Mouse (Mus musculus) ES-E14 (cell line): ENCODE data around the gene Pou2f1.

Experiments
- CHD2 ChIP-seq: IDR thresholded peaks from 2 replicates; pipeline ENCODE4 v1.6.1; 2014; ENCODE audit warnings: mild to moderate bottlenecking, low read depth, low read length, inconsistent platforms
- HCFC1 ChIP-seq: IDR thresholded peaks from 2 replicates; pipeline ENCODE4 v1.6.1; 2012; ENCODE audit warnings: low read length, inconsistent platforms, borderline replicate concordance; ENCODE audit not compliant: insufficient read depth
- MAFK ChIP-seq: IDR thresholded peaks from 2 replicates; pipeline ENCODE4 v1.6.1; 2014; ENCODE audit warnings: mild to moderate bottlenecking, low read depth, low read length, inconsistent platforms; ENCODE audit not compliant: insufficient read depth
- ZC3H11A ChIP-seq: IDR thresholded peaks from 2 replicates; pipeline ENCODE4 v1.6.1; 2012; ENCODE audit warnings: low read depth, mild to moderate bottlenecking, inconsistent platforms, low read length, borderline replicate concordance
- ZNF384 ChIP-seq: IDR thresholded peaks from 2 replicates; pipeline ENCODE4 v1.6.1; 2012; ENCODE audit warnings: low read depth, low read length, inconsistent platforms

DNA sequence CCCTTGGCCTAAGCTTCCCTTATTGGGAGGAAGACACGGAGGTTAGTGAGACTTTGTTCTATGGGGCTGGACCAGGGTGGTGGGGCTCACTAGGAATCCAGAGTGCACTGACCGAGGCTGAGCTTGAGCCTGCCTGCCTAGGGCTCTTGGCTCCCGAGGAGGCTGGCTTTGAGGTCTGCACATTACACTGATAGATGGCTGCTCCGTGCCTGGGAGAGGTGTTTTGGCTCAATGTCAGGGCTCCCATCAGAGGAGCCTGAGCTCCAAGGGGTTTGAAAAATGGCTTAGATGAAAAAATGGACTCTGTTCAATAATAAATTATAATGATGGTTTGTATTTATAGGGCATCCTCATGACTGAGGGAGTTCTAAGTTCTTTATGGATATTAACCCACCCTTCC, 169.2 kb downstream of the Pou2f1 start:
- no peak for TF ChIP-seq MAFK
- TF ChIP-seq CHD2, result no peak
- no peak for TF ChIP-seq ZNF384
- no peak for TF ChIP-seq ZC3H11A
- TF ChIP-seq HCFC1, result no peak
